In genomic region chr6:29137441-29137840, GRCm38 (mm10) we compare ENCODE assay signal across 21 mouse cellular contexts. TPM values are rescaled to one million over a fixed set of nuclear protein-coding genes. Genes with fewer than 3 reads are reported as not detected.
DNase-seq lines count a peak whose midpoint lies in the region; ATAC-seq and TF ChIP-seq lines count a peak whose summit lies in the region.
"Had no signal": no experiment of that assay in that cellular context is flagged by ENCODE, and none has a peak within 500 bp of the region (broad histone marks: within the 10 kb centered on the region; RNA-seq: fewer than 3 reads in every experiment).

No protein-coding gene starts in this region.

- no peak for TF ChIP-seq CTCF in layer of hippocampus, adult 2 months (conservative IDR thresholded peaks at IDR 0.05)

- H3K27me3 ChIP-seq in forebrain, embryonic 13.5 days: no peaks in the 10 kb centered on the region
- H3K27me3 ChIP-seq: heart, embryonic 15.5 days; intestine, embryonic 15.5 days had no signal

- WGBS in forebrain, embryonic 13.5 days: 96% methylated on average over 9 of the region's 9 CpGs

- DNase-seq in adrenal gland, postnatal 10 days: peak; percentile 49
- no peak for DNase-seq in adrenal gland, adult 8-10 months
- peak; percentile 16 for DNase-seq in gastrocnemius, adult 18-20 months (ENCODE audit: low spot score)
- DNase-seq in gastrocnemius, adult 8-10 months (ENCODE audit: low spot score in 2 of 2): no peak
- DNase-seq in layer of hippocampus, adult 2 months (ENCODE audit: low spot score in 2 of 2): no peak
- no peak for DNase-seq in layer of hippocampus, adult 9-10 months (ENCODE audit: low spot score)
- DNase-seq: cerebellum, adult 2 months; cerebellum, postnatal 10 days; gastrocnemius, postnatal 25 days; heart, postnatal 14 days; kidney, adult 18-20 months had no signal

- H3K27ac ChIP-seq in layer of hippocampus, adult 2 months: peak overlapping the region; percentile 68
- no peak overlapping the region for H3K27ac ChIP-seq in forebrain, embryonic 13.5 days
- H3K27ac ChIP-seq: embryonic facial prominence, embryonic 10.5 days; heart, embryonic 15.5 days; hindbrain, embryonic 10.5 days; hindbrain, embryonic 14.5 days; intestine, embryonic 15.5 days had no signal

- no peak overlapping the region for H3K9ac ChIP-seq in forebrain, embryonic 13.5 days
- H3K9ac ChIP-seq: heart, embryonic 15.5 days; hindbrain, embryonic 14.5 days; intestine, embryonic 15.5 days had no signal

- no peak overlapping the region for H3K4me2 ChIP-seq in forebrain, embryonic 13.5 days
- H3K4me2 ChIP-seq: heart, embryonic 11.5 days; heart, embryonic 15.5 days; hindbrain, embryonic 14.5 days; intestine, embryonic 15.5 days had no signal

- H3K36me3 ChIP-seq in forebrain, embryonic 13.5 days (ENCODE audit: poor library complexity, severe bottlenecking): peaks cover 73% of the 10 kb centered on the region

- H3K4me3 ChIP-seq in layer of hippocampus, adult 2 months: no peak overlapping the region
- no peak overlapping the region for H3K4me3 ChIP-seq in forebrain, embryonic 13.5 days
- H3K4me3 ChIP-seq: embryonic facial prominence, embryonic 10.5 days; heart, embryonic 15.5 days; hindbrain, embryonic 10.5 days; intestine, embryonic 15.5 days had no signal

- H3K4me1 ChIP-seq in forebrain, embryonic 13.5 days: no peaks in the 10 kb centered on the region
- H3K4me1 ChIP-seq: embryonic facial prominence, embryonic 10.5 days; heart, embryonic 15.5 days; hindbrain, embryonic 10.5 days; intestine, embryonic 15.5 days had no signal

- no peaks in the 10 kb centered on the region for H3K9me3 ChIP-seq in forebrain, embryonic 13.5 days (replicated peaks)
- H3K9me3 ChIP-seq: embryonic facial prominence, embryonic 10.5 days; heart, embryonic 15.5 days; hindbrain, embryonic 10.5 days; intestine, embryonic 15.5 days had no signal

- no peak for ATAC-seq in forebrain, embryonic 13.5 days
- ATAC-seq: forebrain, embryonic 14.5 days; intestine, embryonic 15.5 days had no signal

RNA-seq across cellular contexts. Expression of gene Rbm28, which starts 27.4 kb away (rescaled TPM):
- 10 to 100 TPM; 21.4 to 29.1 TPM for total RNA-seq in adrenal gland, postnatal 10 days (2021)
- total RNA-seq in adrenal gland, adult 8-10 months (2022): 10 to 100 TPM; 30.2 to 40.2 (median 35.0) TPM
- total RNA-seq in gastrocnemius, adult 18-20 months (2021): 10 to 100 TPM; 12.9 to 15.2 TPM
- 10 to 100 TPM; 10.7 to 15.9 (median 14.8) TPM for total RNA-seq in gastrocnemius, adult 8-10 months (2022)
- 10 to 100 TPM; 43.6 to 51.0 TPM for total RNA-seq in layer of hippocampus, adult 2 months (2021)
- 46.9 and 48.8 TPM in 2 replicates for polyA plus RNA-seq in forebrain, embryonic 13.5 days (2015; fragmentation: Nextera tagmentation; extraction: Ambion mirVana)

RNA-seq across cellular contexts. Expression of gene Prrt4, which starts 41.9 kb away (rescaled TPM):
- 1 to 10 TPM; 4.2 to 5.6 TPM for total RNA-seq in adrenal gland, postnatal 10 days (2021)
- 1 to 10 TPM; 3.0 to 8.9 (median 4.8) TPM for total RNA-seq in adrenal gland, adult 8-10 months (2022)
- total RNA-seq in gastrocnemius, adult 18-20 months (2021): under 1 TPM; 0.30 to 1.00 TPM
- under 1 TPM; 0.46 to 0.70 (median 0.53) TPM for total RNA-seq in gastrocnemius, adult 8-10 months (2022)
- 1 to 10 TPM; 2.6 to 2.7 TPM for total RNA-seq in layer of hippocampus, adult 2 months (2021)
- 1.5 and 1.8 TPM in 2 replicates for polyA plus RNA-seq in forebrain, embryonic 13.5 days (2015; fragmentation: Nextera tagmentation; extraction: Ambion mirVana)
- total RNA-seq: granulocyte monocyte progenitor cell, adult 5-6 weeks; MEL had no signal

Comparison
In these comparisons a context has a peak if more than half of its experiments do, and no peak if none do; other contexts are left out.
1. DNase-seq: peak in adrenal gland, postnatal 10 days (single experiment) and gastrocnemius, adult 18-20 months (single experiment); none in adrenal gland, adult 8-10 months (single experiment), gastrocnemius, adult 8-10 months (0 of 2), layer of hippocampus, adult 2 months (0 of 2) and layer of hippocampus, adult 9-10 months (single experiment).